Mouse (Mus musculus) G1E (cell line): ENCODE results near the gene R3hdm1. TPM values are rescaled to one million over a fixed set of nuclear protein-coding genes. Genes with fewer than 3 reads are reported as not detected.

Experiments used
- ATAC-seq: 2 replicates; pipeline ENCODE4 v1.8.0; 2016; ENCODE audit warnings: mild to moderate bottlenecking; ENCODE audit not compliant: insufficient number of reproducible peaks, poor library complexity, low FRiP score, severe bottlenecking; ENCODE audit errors: extremely low read depth
- DNase-seq: peaks from one replicate; pipeline ENCODE4 v3.0.0; 2012; ENCODE audit warnings: low spot score
- H3K27me3 ChIP-seq: 2 replicates; pipeline ENCODE4 v1.6.1; 2012; ENCODE audit warnings: mild to moderate bottlenecking, low read length, inconsistent platforms; ENCODE audit not compliant: insufficient read depth
- H3K36me3 ChIP-seq: replicated peaks from 2 replicates; pipeline ENCODE3; 2012; ENCODE audit warnings: mild to moderate bottlenecking, inconsistent platforms
- H3K4me1 ChIP-seq: 2 replicates; pipeline ENCODE4 v1.6.1; 2012; ENCODE audit warnings: low read depth, low read length, inconsistent platforms, mixed read lengths; ENCODE audit not compliant: insufficient read depth
- H3K4me3 ChIP-seq: 2 replicates; pipeline ENCODE4 v1.5.1; 2012; ENCODE audit warnings: low read depth, mild to moderate bottlenecking, inconsistent platforms, low read length, moderate library complexity, mixed read lengths
- H3K9me3 ChIP-seq: replicated peaks from 2 replicates; pipeline ENCODE4 v1.6.1; 2012; ENCODE audit warnings: inconsistent platforms
- CTCF ChIP-seq: IDR thresholded peaks from 2 replicates; pipeline ENCODE4 v1.5.1; 2012; ENCODE audit warnings: low read depth, low read length, inconsistent platforms, mixed read lengths
- GATA1 ChIP-seq: IDR thresholded peaks from 2 replicates; pipeline ENCODE4 v1.6.1; 2012; ENCODE audit warnings: borderline replicate concordance, low read length, inconsistent platforms, mixed read lengths
- GATA2 ChIP-seq: IDR thresholded peaks from 2 replicates; pipeline ENCODE4 v1.6.1; 2012; ENCODE audit warnings: low read depth, low read length, inconsistent platforms, borderline replicate concordance
- POLR2AphosphoS5 ChIP-seq: IDR thresholded peaks from 2 replicates; pipeline ENCODE4 v1.6.1; 2012; ENCODE audit warnings: low read depth, low read length, inconsistent platforms; ENCODE audit not compliant: insufficient replicate concordance
- TAL1 ChIP-seq: conservative IDR thresholded peaks from 2 replicates; pipeline ENCODE4 v1.6.1; 2012; ENCODE audit warnings: low read depth, low read length, inconsistent platforms, mixed read lengths
- polyA plus RNA-seq: library from polyadenylated mRNA; stranded (reverse); fragments of >175 nt; gene quantifications from 2 replicates; pipeline ENCODE4 v1.2.3, GENCODE M21; 2012
- total RNA-seq, 2 experiments: library from RNA; stranded (forward) in 1 of 2; stranded (reverse) in 1 of 2; fragments of 200-1000 nt in 1 of 2; fragments of >200 nt in 1 of 2; fragmentation: Nextera tagmentation in 1 of 2; gene quantifications; 2 replicates each; pipeline ENCODE4 v1.2.3; 2014 to 2017

The R3hdm1 gene
- total and polyA plus RNA-seq, 3 experiments: 129 to 549 (median 208) TPM

- TF ChIP-seq TAL1: no peak
- no peak for TF ChIP-seq CTCF
- TF ChIP-seq POLR2AphosphoS5: no peak
- no peak for TF ChIP-seq GATA2
- TF ChIP-seq GATA1: no peak
- no peak for ATAC-seq
Measured at GRCm38 (mm10) chr1:128284157-128284690, 181.1 kb downstream of the R3hdm1 start.

GRCm38 (mm10) chr1:128285136-128285535 is 182.0 kb downstream of the R3hdm1 start:
- TF ChIP-seq POLR2AphosphoS5 (no peak), GATA2 (no peak), TAL1 (no peak), GATA1 (no peak), CTCF (no peak)
- Histone ChIP-seq H3K36me3 (peaks cover 3% of the 10 kb centered on the region), H3K4me3 (no peak overlapping the region), H3K4me1 (0 out of 2 replicates have a peak, but pooled peaks cover 3% of the 10 kb centered on the region), H3K9me3 (no peaks in the 10 kb centered on the region), H3K27me3 (peaks cover 31% of the 10 kb centered on the region)
- DNase-seq (no peak), ATAC-seq (no peak)

More at GRCm38 (mm10) chr1:128284157-128284690, 181.1 kb downstream of the R3hdm1 start:
- H3K27me3 ChIP-seq: peaks cover 24% of the 10 kb centered on the region
- DNase-seq: no peak
- H3K36me3 ChIP-seq: peaks cover 11% of the 10 kb centered on the region
- 0 out of 2 replicates have a peak, but pooled peaks cover 3% of the 10 kb centered on the region for H3K4me1 ChIP-seq
- H3K4me3 ChIP-seq: no peak overlapping the region
- no peaks in the 10 kb centered on the region for H3K9me3 ChIP-seq

Other genes with a start within 250 kb of the R3hdm1 start
- gene Map3k19, start 248.3 kb upstream of the R3hdm1 start, total RNA-seq (2014; fragmentation: Nextera tagmentation): not detected in 2 replicates
- 0.12 and 0.16 TPM in 2 replicates for gene Map3k19, start 248.3 kb upstream of the R3hdm1 start, total RNA-seq (2017)
- gene Map3k19, start 248.3 kb upstream of the R3hdm1 start, polyA plus RNA-seq: not detected in 2 replicates
- 26.4 and 36.0 TPM in 2 replicates for gene Rab3gap1, start 234.5 kb upstream of the R3hdm1 start, total RNA-seq (2014; fragmentation: Nextera tagmentation)
- gene Rab3gap1, start 234.5 kb upstream of the R3hdm1 start, total RNA-seq (2017): 67.3 and 70.8 TPM in 2 replicates
- gene Rab3gap1, start 234.5 kb upstream of the R3hdm1 start, polyA plus RNA-seq: 29.0 and 32.2 TPM in 2 replicates
- gene Zranb3, start 254 bp upstream of the R3hdm1 start, total RNA-seq (2014; fragmentation: Nextera tagmentation): 29.3 and 31.7 TPM in 2 replicates
- 28.1 and 31.2 TPM in 2 replicates for gene Zranb3, start 254 bp upstream of the R3hdm1 start, total RNA-seq (2017)
- gene Zranb3, start 254 bp upstream of the R3hdm1 start, polyA plus RNA-seq: 0.75 and 1.9 TPM in 2 replicates
- 153 and 164 TPM in 2 replicates for gene Ubxn4, start 140.7 kb downstream of the R3hdm1 start, total RNA-seq (2014; fragmentation: Nextera tagmentation)
- 152 and 163 TPM in 2 replicates for gene Ubxn4, start 140.7 kb downstream of the R3hdm1 start, total RNA-seq (2017)
- gene Ubxn4, start 140.7 kb downstream of the R3hdm1 start, polyA plus RNA-seq: 33.5 and 33.9 TPM in 2 replicates
- gene Lct, start 225.0 kb downstream of the R3hdm1 start, total RNA-seq (2014; fragmentation: Nextera tagmentation): 0.10 and 0.15 TPM in 2 replicates
- 0.22 and 0.23 TPM in 2 replicates for gene Lct, start 225.0 kb downstream of the R3hdm1 start, total RNA-seq (2017)
- gene Lct, start 225.0 kb downstream of the R3hdm1 start, polyA plus RNA-seq: not detected in 2 replicates